Mouse (Mus musculus) right cerebral cortex, postnatal 14 days (tissue): Measurements from ENCODE around the gene Chrnb1.

Source experiments
- DNase-seq: peaks from one replicate; pipeline ENCODE4 v3.0.0; 2022

Chrnb1 gene

GRCm38 (mm10) chr11:69803786-69804651 is 8.3 kb upstream of the Chrnb1 start:
- peak; percentile 71 for DNase-seq

GRCm38 (mm10) chr11:69803328-69803727 is 7.6 kb upstream of the Chrnb1 start:
- no peak for DNase-seq

GRCm38 (mm10) chr11:69802648-69803105 is 6.9 kb upstream of the Chrnb1 start:
- peak; percentile 78 for DNase-seq

GRCm38 (mm10) chr11:69801379-69801977 is 5.7 kb upstream of the Chrnb1 start, which contains the start of gene Fgf11:
Gene Fgf11, minus strand, starts transcription at chr11:69801857.
- no peak for DNase-seq

GRCm38 (mm10) chr11:69800392-69801197 is 4.9 kb upstream of the Chrnb1 start:
- peak; percentile 77 for DNase-seq

GRCm38 (mm10) chr11:69800138-69800391 is 4.3 kb upstream of the Chrnb1 start:
- peak; percentile 63 for DNase-seq

GRCm38 (mm10) chr11:69799394-69800137 is 3.8 kb upstream of the Chrnb1 start:
- DNase-seq: no peak

GRCm38 (mm10) chr11:69797924-69798323 is 2.2 kb upstream of the Chrnb1 start:
- DNase-seq: no peak

- DNase-seq: no peak
Observed at GRCm38 (mm10) chr11:69795983-69796435, 266 bp upstream of the Chrnb1 start.

- DNase-seq: no peak
Observed at GRCm38 (mm10) chr11:69793429-69793828, 2.3 kb downstream of the Chrnb1 start.

GRCm38 (mm10) chr11:69791420-69791819 is 4.3 kb downstream of the Chrnb1 start:
- DNase-seq: no peak

- DNase-seq: no peak
Observed at GRCm38 (mm10) chr11:69789431-69789830, 6.3 kb downstream of the Chrnb1 start.

GRCm38 (mm10) chr11:69787306-69787705 is 8.4 kb downstream of the Chrnb1 start:
- no peak for DNase-seq

GRCm38 (mm10) chr11:69784793-69785272 is 10.9 kb downstream of the Chrnb1 start:
- no peak for DNase-seq

GRCm38 (mm10) chr11:69781828-69782227 is 13.9 kb downstream of the Chrnb1 start:
- no peak for DNase-seq

GRCm38 (mm10) chr11:69778985-69779384 is 16.8 kb downstream of the Chrnb1 start:
- DNase-seq: no peak

- peak; percentile 59 for DNase-seq
Observed at GRCm38 (mm10) chr11:69778258-69778982, 17.3 kb downstream of the Chrnb1 start.

- DNase-seq: no peak
Observed at GRCm38 (mm10) chr11:69777504-69778257, 18.1 kb downstream of the Chrnb1 start.

GRCm38 (mm10) chr11:69776488-69776887 is 19.3 kb downstream of the Chrnb1 start:
- DNase-seq: no peak

GRCm38 (mm10) chr11:69775716-69776115 is 20.0 kb downstream of the Chrnb1 start:
- DNase-seq: no peak

GRCm38 (mm10) chr11:69774961-69775360 is 20.8 kb downstream of the Chrnb1 start:
- DNase-seq: no peak
